Mouse (Mus musculus): ENCODE results near the gene Kcnh3. TPM values are rescaled to one million over a fixed set of nuclear protein-coding genes. Genes with fewer than 3 reads are reported as not detected.
"Not testable (repeated sequence)": the region's sequence is repeated elsewhere in the genome, so short reads cannot be mapped to it uniquely, and the experiment has no call there.

The Kcnh3 gene
- polyA plus RNA-seq, 1 experiment from 2014 or later, result 0.07 TPM

DNA sequence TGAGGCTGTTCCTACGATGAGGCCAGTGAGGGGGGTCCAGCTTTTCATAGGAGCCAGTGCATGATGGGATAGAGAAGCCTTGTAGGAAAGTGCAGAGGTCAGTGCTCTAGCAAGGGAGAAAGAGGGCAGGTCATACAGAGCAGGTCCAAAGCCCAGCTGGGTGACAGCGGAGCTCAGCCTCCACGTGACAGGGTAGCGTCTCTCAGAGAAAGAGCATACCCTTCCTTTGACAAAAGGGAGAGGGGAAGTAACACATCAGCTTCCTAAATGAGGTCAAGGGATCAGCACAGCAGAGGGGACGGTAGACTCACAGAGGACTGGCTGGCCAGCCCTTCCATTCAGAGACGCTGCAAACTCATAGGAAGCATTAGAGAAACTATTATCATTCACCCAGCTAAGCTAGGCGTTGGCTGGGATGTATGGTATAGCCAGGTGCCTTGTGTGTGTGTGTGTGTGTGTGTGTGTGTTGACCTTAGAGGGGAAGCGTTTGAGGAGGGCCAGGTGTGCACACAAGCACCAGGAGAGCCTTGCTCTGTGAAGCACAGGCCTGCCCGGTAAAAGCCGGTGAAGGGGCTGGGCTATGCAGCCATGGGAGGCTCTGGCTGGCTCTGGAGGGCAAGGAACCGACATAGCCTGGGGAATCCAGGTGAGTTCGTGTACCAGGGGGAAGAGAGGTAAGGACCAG lies 9.8 kb downstream of the Kcnh3 start:
- Histone ChIP-seq H3K27me3 (ENCODE audit: insufficient read depth, low read length) (peaks cover 10% of the 10 kb centered on the region; the same call in 1 of the 2 replicates), H3K27ac (ENCODE audit: low read depth) (no peak overlapping the region), H3K4me1 (ENCODE audit: insufficient read depth) (0 out of 2 replicates have a peak, but pooled peaks cover 5% of the 10 kb centered on the region), H3K4me3 (ENCODE audit: low read depth, low read length) (no peak overlapping the region), H3K9ac (replicated peaks) (no peak overlapping the region), H3K36me3 (replicated peaks; ENCODE audit: insufficient read depth, low read length) (no peaks in the 10 kb centered on the region), H3K9me3 (ENCODE audit: low read length) (no peaks in the 10 kb centered on the region), H3K4me2 (ENCODE audit: low read depth, low read length) (no peak overlapping the region)
- ATAC-seq (peak; percentile 15; the same call in 1 of the 2 replicates), DNase-seq (no peak)
- TF ChIP-seq CTCF (IDR thresholded peaks at IDR 0.05; ENCODE audit: low read depth) (no peak), EP300 (IDR thresholded peaks at IDR 0.05; ENCODE audit: low read depth) (no peak)
- WGBS (ENCODE audit: insufficient replicate concordance), result 38% methylated on average over 12 of the region's 12 CpGs

DNA sequence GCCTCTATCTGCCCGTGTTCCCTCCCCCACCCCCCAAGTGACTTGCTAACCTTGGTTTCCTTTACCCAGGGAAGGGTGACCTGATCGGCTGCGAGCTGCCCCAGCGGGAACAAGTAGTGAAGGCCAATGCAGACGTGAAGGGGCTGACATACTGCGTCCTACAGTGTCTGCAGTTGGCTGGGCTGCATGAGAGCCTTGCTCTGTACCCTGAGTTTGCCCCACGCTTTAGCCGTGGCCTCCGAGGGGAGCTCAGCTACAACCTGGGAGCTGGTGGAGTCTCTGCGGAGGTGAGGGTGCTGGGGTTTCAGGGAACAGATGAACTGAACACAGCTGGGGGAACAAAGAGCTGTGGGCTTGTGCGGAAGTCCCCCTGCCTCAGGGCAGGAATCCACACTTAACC lies 13.3 kb downstream of the Kcnh3 start:
- Histone ChIP-seq H3K27me3 (ENCODE audit: insufficient read depth, low read length) (peaks cover 3% of the 10 kb centered on the region; the same call in 1 of the 2 replicates), H3K27ac (ENCODE audit: low read depth) (no peak overlapping the region), H3K4me1 (ENCODE audit: insufficient read depth) (0 out of 2 replicates have a peak, but pooled peaks cover 5% of the 10 kb centered on the region), H3K4me2 (ENCODE audit: low read depth, low read length) (no peak overlapping the region), H3K9ac (replicated peaks) (no peak overlapping the region), H3K36me3 (replicated peaks; ENCODE audit: insufficient read depth, low read length) (peaks cover 7% of the 10 kb centered on the region; the same call in 1 of the 2 replicates), H3K9me3 (ENCODE audit: low read length) (no peaks in the 10 kb centered on the region), H3K4me3 (ENCODE audit: low read depth, low read length) (no peak overlapping the region)
- DNase-seq (no peak), ATAC-seq (no peak)
- TF ChIP-seq EP300 (IDR thresholded peaks at IDR 0.05; ENCODE audit: low read depth) (no peak), CTCF (IDR thresholded peaks at IDR 0.05; ENCODE audit: low read depth) (no peak)
- 56% methylated on average over 11 of the region's 11 CpGs for WGBS (ENCODE audit: insufficient replicate concordance)

DNA sequence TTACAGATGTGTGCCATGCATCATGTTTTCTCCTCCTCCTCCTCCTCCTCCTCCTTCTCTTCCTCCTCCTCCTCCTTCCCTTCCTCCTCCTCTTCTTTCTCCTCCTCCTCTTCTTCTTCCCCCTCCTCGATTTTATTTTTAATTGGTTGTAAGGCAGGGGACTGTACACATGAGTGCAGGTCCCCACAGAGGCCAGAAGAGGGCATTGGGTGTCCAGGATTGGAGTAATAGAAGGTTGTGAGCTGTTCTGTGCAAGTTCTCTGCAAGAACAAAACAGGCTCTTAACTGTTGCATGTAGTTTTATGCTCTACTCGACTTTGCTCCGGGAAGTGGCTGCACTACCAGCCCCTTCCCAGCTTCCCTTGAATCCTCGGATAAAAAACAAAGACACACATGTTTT lies 15.5 kb downstream of the Kcnh3 start:
- no peak for ATAC-seq
- no peak overlapping the region for H3K4me2 ChIP-seq (ENCODE audit: low read depth, low read length)
- H3K27me3 ChIP-seq (ENCODE audit: insufficient read depth, low read length), result no peaks in the 10 kb centered on the region
- no peak for DNase-seq
- H3K36me3 ChIP-seq (replicated peaks; ENCODE audit: insufficient read depth, low read length), result peaks cover 14% of the 10 kb centered on the region
- no peaks in the 10 kb centered on the region for H3K4me1 ChIP-seq (ENCODE audit: insufficient read depth)
- H3K9ac ChIP-seq (replicated peaks), result no peak overlapping the region
- 65% methylated on average over 4 of the region's 4 CpGs for WGBS (ENCODE audit: insufficient replicate concordance)
- no peaks in the 10 kb centered on the region for H3K9me3 ChIP-seq (ENCODE audit: low read length)
- H3K4me3 ChIP-seq (ENCODE audit: low read depth, low read length), result no peak overlapping the region
- TF ChIP-seq EP300 (IDR thresholded peaks at IDR 0.05; ENCODE audit: low read depth), result no peak
- TF ChIP-seq CTCF (IDR thresholded peaks at IDR 0.05; ENCODE audit: low read depth), result peak; percentile 54
- no peak overlapping the region for H3K27ac ChIP-seq (ENCODE audit: low read depth)

GRCm38 (mm10) chr15:99241249-99241648 lies 16.6 kb downstream of the Kcnh3 start:
- Histone ChIP-seq H3K27me3 (ENCODE audit: insufficient read depth, low read length) (no peaks in the 10 kb centered on the region), H3K4me2 (ENCODE audit: low read depth, low read length) (no peak overlapping the region), H3K4me3 (ENCODE audit: low read depth, low read length) (no peak overlapping the region), H3K27ac (ENCODE audit: low read depth) (no peak overlapping the region), H3K9me3 (ENCODE audit: low read length) (no peaks in the 10 kb centered on the region), H3K9ac (replicated peaks) (no peak overlapping the region), H3K4me1 (ENCODE audit: insufficient read depth) (no peaks in the 10 kb centered on the region), H3K36me3 (replicated peaks; ENCODE audit: insufficient read depth, low read length) (peaks cover 23% of the 10 kb centered on the region)
- no peak for DNase-seq
- no peak for ATAC-seq
- WGBS (ENCODE audit: insufficient replicate concordance), result 68% methylated on average over 4 of the region's 4 CpGs
- no peak for TF ChIP-seq EP300 (IDR thresholded peaks at IDR 0.05; ENCODE audit: low read depth)
- TF ChIP-seq CTCF (IDR thresholded peaks at IDR 0.05; ENCODE audit: low read depth), result no peak

GRCm38 (mm10) chr15:99242045-99242444 lies 17.4 kb downstream of the Kcnh3 start:
- no peak for TF ChIP-seq CTCF (IDR thresholded peaks at IDR 0.05; ENCODE audit: low read depth)
- TF ChIP-seq EP300 (IDR thresholded peaks at IDR 0.05; ENCODE audit: low read depth), result no peak

GRCm38 (mm10) chr15:99246736-99247135 lies 22.1 kb downstream of the Kcnh3 start:
- H3K4me2 ChIP-seq (ENCODE audit: low read depth, low read length); H3K9me3 ChIP-seq (ENCODE audit: low read length); H3K4me3 ChIP-seq (ENCODE audit: low read depth, low read length); H3K27me3 ChIP-seq (ENCODE audit: insufficient read depth, low read length); DNase-seq; H3K4me1 ChIP-seq (ENCODE audit: insufficient read depth); H3K9ac ChIP-seq (replicated peaks); H3K27ac ChIP-seq (ENCODE audit: low read depth); ATAC-seq: not testable (repeated sequence)
- peaks cover 36% of the 10 kb centered on the region for H3K36me3 ChIP-seq (replicated peaks; ENCODE audit: insufficient read depth, low read length)
- 88% methylated on average over 6 of the region's 6 CpGs for WGBS (ENCODE audit: insufficient replicate concordance)

More at GRCm38 (mm10) chr15:99242045-99242444, 17.4 kb downstream of the Kcnh3 start:
- H3K9ac ChIP-seq (replicated peaks), result no peak overlapping the region
- no peak for DNase-seq
- no peaks in the 10 kb centered on the region for H3K27me3 ChIP-seq (ENCODE audit: insufficient read depth, low read length)
- H3K4me1 ChIP-seq (ENCODE audit: insufficient read depth), result no peaks in the 10 kb centered on the region
- H3K4me2 ChIP-seq (ENCODE audit: low read depth, low read length), result no peak overlapping the region
- H3K9me3 ChIP-seq (ENCODE audit: low read length), result no peaks in the 10 kb centered on the region
- H3K27ac ChIP-seq (ENCODE audit: low read depth), result no peak overlapping the region
- 93% methylated on average over 10 of the region's 10 CpGs for WGBS (ENCODE audit: insufficient replicate concordance)
- H3K36me3 ChIP-seq (replicated peaks; ENCODE audit: insufficient read depth, low read length), result peaks cover 28% of the 10 kb centered on the region
- no peak for ATAC-seq
- H3K4me3 ChIP-seq (ENCODE audit: low read depth, low read length), result no peak overlapping the region

Measured in liver, postnatal 0 days (tissue).